Mouse (Mus musculus): ENCODE measurements around the gene Actl11.

Actl11 gene

GRCm38 (mm10) chr9:107928169-107928568 lies at the start of gene Actl11:
Gene Actl11 (plus strand): TSS chr9:107928469.
- in situ Hi-C loops (cut with MboI, MseI), result no loop called here

DNA sequence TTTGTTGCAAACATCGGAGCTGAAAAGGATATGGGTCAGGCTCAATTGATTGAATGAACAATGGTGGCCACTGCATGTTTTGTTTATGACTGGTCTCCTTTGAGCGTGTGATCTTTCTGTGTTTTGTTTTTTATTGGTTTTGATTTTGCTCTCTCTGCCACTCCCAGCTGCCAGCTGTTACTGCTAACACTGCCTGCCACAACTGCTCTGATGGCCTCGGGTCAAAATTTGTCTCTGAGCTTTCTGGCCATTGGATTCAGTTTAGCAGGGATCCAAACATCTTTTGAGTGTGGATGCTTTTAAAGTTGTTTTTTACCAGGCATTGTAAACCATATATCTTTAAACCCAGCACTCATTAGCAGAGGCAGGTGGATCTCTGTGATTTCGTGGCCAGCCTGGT lies 47.9 kb upstream of the Actl11 start:
- in situ Hi-C loops (cut with MboI, MseI), result no loop called here

DNA sequence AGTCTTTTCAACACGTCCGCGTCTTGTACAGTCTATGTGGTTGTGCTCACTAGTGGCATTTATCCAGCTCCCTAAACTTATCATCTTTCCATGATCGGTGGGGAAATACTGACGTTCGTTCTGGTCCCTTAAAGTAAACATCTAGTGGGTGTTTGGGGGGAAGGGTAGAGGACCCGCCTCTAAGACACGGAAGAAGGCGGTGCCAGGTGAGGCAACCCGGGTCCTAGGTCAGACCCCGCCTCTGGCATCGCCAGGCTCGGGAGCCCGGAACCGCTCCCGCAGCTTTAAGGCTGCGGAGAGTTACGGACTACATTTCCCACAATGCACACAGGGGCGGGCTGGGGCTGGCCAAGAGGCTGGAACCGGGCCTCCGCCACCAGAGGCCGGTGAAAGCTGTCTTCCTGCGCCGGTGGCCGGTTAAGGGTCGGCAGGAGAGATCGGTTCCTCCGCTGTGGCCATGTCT lies 40.4 kb upstream of the Actl11 start, which contains the start of gene Mon1a:
TSS of gene Mon1a (plus strand) at position 348 of the 463 bp plus-strand sequence.
- in situ Hi-C loops (cut with MboI, MseI), result no loop called here

GRCm38 (mm10) chr9:107888267-107888850 lies 39.9 kb upstream of the Actl11 start:
- in situ Hi-C loops (cut with MboI, MseI), result no loop called here

DNA sequence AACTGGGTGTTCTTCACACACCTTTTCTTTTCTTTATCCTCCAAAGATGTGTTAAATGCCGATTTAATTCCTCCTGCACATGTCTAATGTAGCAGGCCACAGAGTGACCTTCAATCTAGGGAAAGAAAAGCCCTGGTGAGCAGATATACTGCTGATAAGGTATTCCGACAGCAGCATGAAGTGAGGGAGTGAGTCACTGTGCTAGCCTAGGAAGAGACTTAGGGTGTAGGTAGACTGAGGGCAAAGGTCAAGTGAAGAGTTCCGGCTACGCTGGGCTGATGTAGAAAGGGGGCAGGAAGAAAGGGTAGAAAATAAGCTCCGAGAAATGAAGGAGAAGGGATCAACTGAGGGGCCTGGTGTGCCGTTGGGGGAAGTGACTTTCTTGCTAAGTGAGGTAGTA lies 38.0 kb upstream of the Actl11 start:
- in situ Hi-C loops (cut with MboI, MseI), result no loop called here

GRCm38 (mm10) chr9:107891023-107891422 lies 37.2 kb upstream of the Actl11 start:
- in situ Hi-C loops (cut with MboI, MseI), result no loop called here

DNA sequence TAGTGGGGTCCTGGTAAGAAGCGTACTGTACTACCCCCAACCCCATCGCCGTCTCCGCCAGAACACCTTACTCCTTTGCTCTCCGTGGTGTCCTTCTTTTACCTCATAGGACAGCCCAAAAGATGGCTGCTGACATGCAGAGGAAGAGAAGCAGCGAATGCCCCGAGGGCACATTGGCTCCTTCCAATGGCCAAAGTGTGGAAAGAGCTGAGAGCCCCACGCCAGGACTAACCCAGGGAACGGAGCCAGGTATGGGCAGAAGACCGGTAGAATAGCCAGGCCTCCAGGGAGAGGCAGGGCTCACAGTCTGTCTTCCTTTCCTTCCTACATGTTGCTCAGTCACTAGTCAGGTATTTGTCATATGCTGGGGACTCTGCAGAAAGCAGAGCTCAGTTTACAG lies 29.7 kb upstream of the Actl11 start:
- in situ Hi-C loops (cut with MboI, MseI), result no loop called here

- in situ Hi-C loops (cut with MboI, MseI), result no loop called here
Observed at GRCm38 (mm10) chr9:107899855-107900254, 28.4 kb upstream of the Actl11 start.

DNA sequence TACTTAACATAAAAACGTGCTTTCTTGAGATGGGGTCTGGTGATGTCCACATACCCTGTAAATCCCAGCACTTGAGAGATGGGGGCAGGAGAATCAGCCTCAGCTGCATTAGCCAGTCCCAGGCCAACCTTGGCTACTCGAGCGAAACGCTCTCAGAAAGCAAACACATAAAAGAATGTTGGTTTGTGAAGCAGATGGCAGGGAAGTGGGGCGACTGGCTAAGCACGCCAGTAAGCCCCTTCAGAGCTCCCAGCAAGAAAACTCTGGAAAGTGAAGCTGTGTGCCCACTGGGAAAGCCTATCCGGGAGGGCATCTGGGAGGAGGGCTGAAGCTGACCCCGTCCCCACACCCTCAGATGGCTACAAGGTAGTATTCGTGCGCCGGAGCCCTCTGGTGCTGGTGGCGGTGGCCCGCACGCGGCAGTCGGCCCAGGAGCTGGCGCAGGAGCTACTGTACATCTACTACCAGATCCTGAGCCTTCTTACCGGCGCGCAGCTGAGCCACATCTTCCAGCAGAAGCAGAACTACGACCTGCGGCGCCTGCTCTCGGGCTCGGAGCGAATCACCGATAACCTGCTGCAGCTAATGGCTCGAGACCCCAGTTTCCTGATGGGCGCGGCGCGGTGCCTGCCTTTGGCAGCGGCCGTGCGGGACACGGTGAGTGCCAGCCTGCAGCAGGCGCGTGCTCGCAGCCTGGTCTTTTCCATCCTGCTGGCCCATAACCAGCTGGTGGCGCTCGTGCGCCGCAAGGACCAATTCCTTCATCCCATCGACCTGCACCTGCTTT lies 27.2 kb upstream of the Actl11 start:
- in situ Hi-C loops (cut with MboI, MseI), result no loop called here

GRCm38 (mm10) chr9:107901627-107901914 lies 26.7 kb upstream of the Actl11 start:
- in situ Hi-C loops (cut with MboI, MseI), result no loop called here

GRCm38 (mm10) chr9:107904726-107905125 lies 23.5 kb upstream of the Actl11 start:
- in situ Hi-C loops (cut with MboI, MseI), result no loop called here

GRCm38 (mm10) chr9:107906252-107906966 lies 21.9 kb upstream of the Actl11 start, which contains the start of gene Mst1r:
Gene Mst1r (plus strand): TSS chr9:107906873.
- in situ Hi-C loops (cut with MboI, MseI), result no loop called here

GRCm38 (mm10) chr9:107906967-107907800 lies 21.1 kb upstream of the Actl11 start:
- in situ Hi-C loops (cut with MboI, MseI), result no loop called here

DNA sequence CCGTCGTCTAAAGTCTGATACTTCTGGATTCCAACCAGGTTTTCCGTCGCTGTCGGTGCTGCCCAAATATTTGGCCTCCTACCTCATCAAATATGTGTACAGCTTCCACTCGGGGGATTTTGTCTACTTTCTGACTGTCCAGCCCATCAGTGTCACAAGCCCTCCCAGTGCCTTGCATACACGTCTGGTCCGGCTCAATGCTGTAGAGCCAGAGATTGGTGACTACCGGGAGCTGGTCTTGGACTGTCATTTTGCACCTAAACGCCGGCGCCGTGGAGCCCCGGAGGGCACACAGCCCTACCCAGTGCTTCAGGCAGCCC lies 20.5 kb upstream of the Actl11 start:
- in situ Hi-C loops (cut with MboI, MseI), result no loop called here

DNA sequence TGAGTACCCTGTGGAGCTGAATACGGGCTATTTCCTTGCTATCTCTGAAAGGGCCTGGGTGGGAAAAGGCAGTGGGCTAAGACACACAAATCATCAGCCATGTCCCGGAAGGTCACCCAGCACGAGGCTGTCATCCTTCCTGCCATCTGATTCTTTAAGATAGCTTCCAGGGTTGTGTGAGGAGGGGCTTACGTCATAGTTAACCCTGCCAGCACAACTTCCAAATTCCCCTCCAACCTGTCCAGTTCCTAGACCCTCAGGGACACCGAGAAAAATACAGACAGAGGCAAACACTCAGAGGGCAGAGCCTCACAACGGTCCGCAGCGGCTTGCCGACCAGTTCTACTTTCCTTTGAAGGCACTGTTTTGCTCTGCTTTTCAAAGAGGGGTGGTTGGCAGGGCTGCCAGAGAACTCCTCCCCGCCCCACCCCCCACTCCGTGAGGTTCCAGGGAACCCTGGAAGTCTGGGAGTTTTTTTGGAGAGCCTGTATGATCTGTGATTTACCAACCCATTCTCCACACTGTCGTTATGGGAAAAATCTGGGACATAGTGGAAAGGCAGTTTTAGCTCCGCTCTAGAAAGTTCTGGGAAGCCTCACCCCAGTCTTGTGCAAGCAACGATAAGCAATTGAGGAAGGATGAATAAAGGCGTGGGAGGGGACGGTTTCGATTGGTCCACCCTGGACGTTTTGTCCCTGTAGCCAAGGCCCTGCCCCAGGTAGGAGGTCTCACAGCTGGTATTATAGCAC lies 19.7 kb upstream of the Actl11 start:
- in situ Hi-C loops (cut with MboI, MseI), result no loop called here

DNA sequence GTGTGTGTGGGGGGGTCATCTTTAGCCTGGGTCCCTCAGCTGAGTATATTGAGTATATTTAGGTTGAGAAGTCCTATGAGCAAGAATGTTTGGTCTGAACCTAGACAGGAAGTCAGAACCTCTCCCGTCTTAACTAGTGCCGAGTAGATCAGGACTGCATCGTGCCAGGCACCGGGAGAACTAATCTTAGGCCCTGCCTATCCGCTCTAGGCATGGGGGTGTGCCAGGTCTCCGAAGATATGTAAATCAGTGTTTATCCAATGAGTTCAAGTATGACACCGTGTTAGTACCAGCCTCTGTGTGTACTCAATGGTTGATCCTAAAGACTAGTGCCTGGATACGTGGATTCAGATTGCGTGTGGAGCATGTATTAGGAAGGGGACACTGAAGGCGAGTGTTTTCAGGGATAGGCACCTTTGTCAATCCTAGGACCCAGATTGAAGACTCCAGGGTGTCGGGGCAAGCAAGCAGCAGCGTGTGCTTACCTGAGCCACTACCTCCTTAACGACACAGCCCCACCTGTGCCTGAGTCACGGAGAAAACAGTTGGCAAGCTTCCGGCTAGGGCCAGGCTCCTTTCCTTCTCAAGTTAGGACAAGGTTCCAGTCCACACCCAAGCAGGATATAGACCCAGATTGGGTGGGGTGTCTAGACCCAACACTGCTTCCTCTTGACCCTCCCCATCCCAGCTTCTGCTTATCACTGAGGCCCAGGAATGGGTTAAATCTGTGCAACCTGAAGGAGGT lies 18.1 kb upstream of the Actl11 start:
- in situ Hi-C loops (cut with MboI, MseI), result loop anchor here (5.0 kb wide), 1 partner anchor 157 kb away; no protein-coding TSS in a partner anchor

DNA sequence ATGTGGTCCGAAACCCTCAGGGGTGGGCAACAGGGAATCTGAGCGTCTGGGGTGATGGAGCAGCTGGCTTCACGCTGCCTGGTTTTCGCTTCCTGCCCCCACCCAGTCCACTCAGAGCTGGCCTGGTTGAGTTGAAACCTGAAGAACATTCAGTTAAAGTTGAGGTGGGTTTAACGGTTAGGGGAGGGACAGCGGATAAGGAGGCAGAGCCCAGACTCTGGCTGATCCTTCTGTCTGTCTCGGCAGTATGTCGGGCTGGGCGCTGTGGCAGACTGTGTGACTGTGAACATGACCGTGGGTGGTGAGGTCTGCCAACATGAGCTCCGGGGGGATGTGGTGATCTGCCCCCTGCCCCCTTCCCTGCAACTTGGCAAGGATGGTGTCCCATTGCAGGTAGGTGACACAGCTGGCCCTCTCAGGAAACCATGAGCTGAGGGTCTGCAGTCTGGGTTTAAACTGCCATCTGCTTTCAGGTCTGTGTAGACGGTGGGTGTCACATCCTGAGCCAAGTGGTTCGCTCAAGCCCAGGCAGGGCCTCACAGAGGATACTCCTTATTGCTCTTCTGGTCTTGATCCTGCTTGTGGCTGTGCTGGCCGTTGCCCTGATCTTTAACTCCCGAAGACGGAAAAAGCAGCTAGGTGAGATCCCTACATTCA lies 13.4 kb upstream of the Actl11 start:
- in situ Hi-C loops (cut with MboI, MseI), result loop anchor here (5.0 kb wide), 1 partner anchor 152 kb away; no protein-coding TSS in a partner anchor

DNA sequence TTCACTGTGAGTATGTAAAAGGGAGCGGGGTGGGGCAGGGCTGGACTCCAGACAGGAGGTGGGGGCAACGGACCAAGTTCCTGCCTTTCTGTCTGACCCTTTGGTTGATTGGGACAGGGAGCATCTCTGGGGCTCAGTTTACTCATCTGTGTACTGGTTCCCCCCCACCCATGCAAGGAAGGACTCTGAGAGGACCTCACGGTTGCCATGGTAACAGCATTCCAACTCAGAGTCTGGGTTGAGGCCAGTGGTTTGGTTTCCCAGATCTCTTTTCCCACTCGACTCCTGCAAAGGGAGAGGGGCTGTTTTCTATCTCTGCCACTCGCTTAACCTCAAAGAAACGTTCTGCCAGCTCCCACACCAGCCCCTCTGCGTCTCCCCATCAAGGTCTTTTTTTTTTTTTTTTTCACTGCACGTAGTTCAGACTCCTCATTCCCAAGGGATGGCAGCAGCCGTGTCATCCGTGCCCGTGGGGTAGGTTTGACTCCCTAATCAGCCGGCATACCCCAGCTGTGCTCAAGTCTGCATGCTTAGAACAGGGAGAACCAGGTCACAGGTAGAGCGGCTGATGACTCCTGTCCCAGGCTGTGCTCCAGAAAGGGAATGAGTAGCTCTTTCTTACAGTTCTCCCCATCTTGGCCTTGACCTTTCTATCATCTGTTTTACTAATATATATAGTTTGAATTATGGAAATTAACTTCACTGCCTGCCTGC lies 10.2 kb upstream of the Actl11 start:
- in situ Hi-C loops (cut with MboI, MseI), result no loop called here

DNA sequence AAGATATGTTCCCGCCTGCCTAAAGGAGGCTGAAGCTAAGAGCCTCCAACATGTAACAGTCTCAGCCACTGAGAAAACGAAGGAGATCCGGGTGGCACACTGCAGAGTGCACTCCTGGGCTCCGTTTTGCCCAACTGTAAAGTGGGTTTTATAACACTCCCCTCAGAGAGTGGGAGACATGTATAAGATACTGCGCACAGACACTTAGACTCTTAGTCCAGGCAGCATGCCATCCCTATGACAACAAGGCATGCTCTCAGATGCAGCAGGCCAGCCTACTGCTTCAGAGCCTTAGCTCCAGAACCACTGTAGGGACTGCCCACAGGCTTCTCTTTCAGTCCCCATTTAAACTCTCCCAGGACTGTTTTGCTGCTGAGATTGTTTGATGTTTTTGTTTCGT lies 9.4 kb upstream of the Actl11 start:
- in situ Hi-C loops (cut with MboI, MseI), result no loop called here
